Mouse (Mus musculus) midbrain, embryonic 13.5 days (tissue): ENCODE results near the gene Pomt1. TPM values are rescaled to one million over a fixed set of nuclear protein-coding genes. Genes with fewer than 3 reads are reported as not detected.
"Not testable (repeated sequence)": the region's sequence is repeated elsewhere in the genome, so short reads cannot be mapped to it uniquely, and the experiment has no call there.

Experiments
- ATAC-seq: fragments of 200-750 bp; cut with Nextera tagmentation; 2 replicates; pipeline ENCODE4 v1.8.0; 2017; ENCODE audit warnings: mild to moderate bottlenecking, moderate TSS enrichment, moderate library complexity
- H3K27ac ChIP-seq: fragments of 300-500 bp; sonication (generic); 2 replicates; pipeline ENCODE4 v1.5.1; 2015; ENCODE audit warnings: inconsistent platforms, mild to moderate bottlenecking, moderate library complexity
- H3K27me3 ChIP-seq: fragments of 300-500 bp; sonication (generic); 2 replicates; pipeline ENCODE4 v1.6.1; 2015; ENCODE audit warnings: mild to moderate bottlenecking, inconsistent platforms
- H3K36me3 ChIP-seq: fragments of 300-500 bp; sonication (generic); 2 replicates; pipeline ENCODE4 v1.6.1; 2015; ENCODE audit warnings: mild to moderate bottlenecking, inconsistent platforms
- H3K4me1 ChIP-seq: fragments of 300-500 bp; sonication (generic); replicated peaks from 2 replicates; pipeline ENCODE4 v1.6.1; 2015; ENCODE audit warnings: inconsistent platforms
- H3K4me2 ChIP-seq: fragments of 300-500 bp; sonication (generic); replicated peaks from 2 replicates; pipeline ENCODE4 v1.6.1; 2015; ENCODE audit warnings: moderate library complexity, mild to moderate bottlenecking, inconsistent platforms
- H3K4me3 ChIP-seq: fragments of 300-500 bp; sonication (generic); replicated peaks from 2 replicates; pipeline ENCODE4 v1.5.1; 2015; ENCODE audit warnings: mild to moderate bottlenecking, inconsistent platforms
- H3K9ac ChIP-seq: fragments of 300-500 bp; sonication (generic); replicated peaks from 2 replicates; pipeline ENCODE4 v1.6.1; 2015; ENCODE audit warnings: mild to moderate bottlenecking, inconsistent platforms
- H3K9me3 ChIP-seq: fragments of 300-500 bp; sonication (generic); 2 replicates; pipeline ENCODE4 v1.6.1; 2016; ENCODE audit warnings: mild to moderate bottlenecking, inconsistent platforms
- WGBS: fragments of 180-500 bp; shearing (Covaris S2); methylation state at CpG from one replicate; pipeline ENCODE4 v1.1.7; 2015; 5-methylcytosine and 5-hydroxymethylcytosine counted together
- polyA plus RNA-seq: library from polyadenylated mRNA; unstranded; fragments of >200 nt; fragmentation: Nextera tagmentation; extraction: Ambion mirVana; gene quantifications from 2 replicates; pipeline ENCODE4 v1.2.1, GENCODE M21; 2015

The Pomt1 gene
- polyA plus RNA-seq, 1 experiment from 2014 or later, result 28.2 TPM

DNA sequence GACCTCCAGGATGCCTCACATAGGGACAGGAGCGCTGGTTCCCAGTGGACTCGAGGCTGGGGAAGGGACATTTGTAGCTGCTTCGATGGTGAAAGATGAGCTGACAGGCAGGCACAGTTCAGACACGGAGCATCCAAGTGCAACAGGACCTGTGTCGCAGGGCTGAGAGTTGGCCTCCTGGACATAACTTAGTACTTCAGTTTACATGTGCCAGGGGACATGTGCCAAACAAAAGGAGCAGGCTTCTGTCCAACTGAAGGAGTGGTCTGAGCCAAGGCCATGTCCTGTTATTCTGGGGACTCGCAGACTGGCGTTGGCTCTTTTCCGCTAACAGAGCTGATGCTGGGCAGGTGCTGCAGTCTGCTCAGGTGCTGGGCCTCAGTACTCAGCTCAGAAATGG lies 58.0 kb downstream of the Pomt1 start:
- no peak overlapping the region for H3K9ac ChIP-seq
- no peak for ATAC-seq
- H3K27me3 ChIP-seq, result no peaks in the 10 kb centered on the region
- WGBS, result 86% methylated on average over 8 of the region's 8 CpGs
- no peak overlapping the region for H3K4me2 ChIP-seq
- H3K27ac ChIP-seq, result no peak overlapping the region
- no peaks in the 10 kb centered on the region for H3K9me3 ChIP-seq
- H3K36me3 ChIP-seq, result peaks cover 61% of the 10 kb centered on the region
- peaks cover 3% of the 10 kb centered on the region for H3K4me1 ChIP-seq
- H3K4me3 ChIP-seq, result no peak overlapping the region

DNA sequence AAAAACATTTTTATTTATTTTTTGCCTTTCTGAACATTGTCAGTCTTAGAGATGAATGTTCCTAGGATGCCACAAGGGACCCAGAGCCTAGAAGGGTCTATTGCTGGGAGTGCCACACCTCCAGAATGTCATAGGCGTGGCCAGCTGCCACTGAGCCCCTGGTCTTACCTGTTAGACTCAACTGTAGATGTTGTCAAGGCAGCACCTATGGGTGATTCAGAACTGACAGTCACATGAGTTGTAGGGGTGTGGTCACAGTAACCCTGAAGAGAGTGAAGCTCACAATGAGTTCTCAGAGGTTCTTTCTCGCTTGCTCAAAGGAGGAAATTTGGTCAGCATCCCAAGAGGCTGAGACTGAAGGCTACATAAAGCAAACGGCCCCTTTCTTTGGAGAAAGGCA lies 58.9 kb downstream of the Pomt1 start:
- Histone ChIP-seq H3K4me2 (no peak overlapping the region), H3K4me1 (no peaks in the 10 kb centered on the region), H3K27me3 (no peaks in the 10 kb centered on the region), H3K9me3 (no peaks in the 10 kb centered on the region), H3K4me3 (no peak overlapping the region), H3K9ac (no peak overlapping the region), H3K36me3 (peaks cover 71% of the 10 kb centered on the region), H3K27ac (no peak overlapping the region)
- ATAC-seq, result no peak
- WGBS, result 85% methylated on average over 3 of the region's 3 CpGs

DNA sequence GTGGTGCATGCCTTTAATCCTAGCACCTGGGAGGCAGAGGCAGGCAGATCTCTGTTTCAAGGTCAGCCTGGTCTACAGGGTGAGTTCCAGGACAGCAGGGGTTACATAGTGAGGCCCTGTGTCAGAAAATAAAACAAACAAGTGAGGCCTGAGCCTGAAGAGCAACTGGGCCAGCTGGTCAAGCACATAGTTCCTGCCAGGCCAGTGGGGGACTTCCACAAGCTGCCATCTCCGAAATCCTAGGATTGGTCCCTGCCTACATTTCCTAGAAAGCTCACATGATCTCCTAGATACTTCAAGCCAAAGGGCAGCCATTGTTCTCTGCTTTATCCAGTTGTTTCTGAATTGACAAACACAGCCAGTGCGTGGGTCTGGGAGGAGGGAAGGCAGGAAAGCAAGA lies 59.5 kb downstream of the Pomt1 start:
- not testable (repeated sequence) for H3K27me3 ChIP-seq, H3K9me3 ChIP-seq, H3K4me1 ChIP-seq, H3K27ac ChIP-seq, ATAC-seq, H3K4me3 ChIP-seq, H3K9ac ChIP-seq, H3K4me2 ChIP-seq
- H3K36me3 ChIP-seq, result peaks cover 76% of the 10 kb centered on the region
- WGBS, result 89% methylated on average over 2 of the region's 2 CpGs

DNA sequence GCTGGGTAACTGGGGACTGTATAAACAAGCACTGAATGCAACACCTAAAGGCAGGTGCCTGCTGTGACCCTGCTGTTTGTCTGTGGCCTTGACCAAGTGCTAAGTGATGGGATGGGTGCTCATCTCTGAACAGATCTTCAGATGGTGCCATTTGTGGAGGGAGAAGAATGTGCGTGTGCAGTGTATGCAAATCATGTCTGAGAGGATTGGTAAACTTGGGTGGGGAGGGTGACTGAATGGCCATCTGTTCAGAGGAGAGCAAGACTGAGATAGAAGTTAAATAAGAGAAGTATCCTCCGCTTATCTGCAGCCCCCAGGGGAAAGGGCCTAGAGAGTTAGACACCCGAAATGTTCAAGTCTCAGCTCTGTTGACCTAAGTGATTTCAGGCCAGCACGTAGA lies 63.1 kb downstream of the Pomt1 start:
- peaks cover 92% of the 10 kb centered on the region for H3K36me3 ChIP-seq
- no peak overlapping the region for H3K9ac ChIP-seq
- H3K27ac ChIP-seq, result no peak overlapping the region
- WGBS, result 86% methylated on average over 4 of the region's 4 CpGs
- H3K4me3 ChIP-seq, result no peak overlapping the region
- no peaks in the 10 kb centered on the region for H3K4me1 ChIP-seq
- H3K9me3 ChIP-seq, result no peaks in the 10 kb centered on the region
- no peak for ATAC-seq
- no peaks in the 10 kb centered on the region for H3K27me3 ChIP-seq
- no peak overlapping the region for H3K4me2 ChIP-seq

DNA sequence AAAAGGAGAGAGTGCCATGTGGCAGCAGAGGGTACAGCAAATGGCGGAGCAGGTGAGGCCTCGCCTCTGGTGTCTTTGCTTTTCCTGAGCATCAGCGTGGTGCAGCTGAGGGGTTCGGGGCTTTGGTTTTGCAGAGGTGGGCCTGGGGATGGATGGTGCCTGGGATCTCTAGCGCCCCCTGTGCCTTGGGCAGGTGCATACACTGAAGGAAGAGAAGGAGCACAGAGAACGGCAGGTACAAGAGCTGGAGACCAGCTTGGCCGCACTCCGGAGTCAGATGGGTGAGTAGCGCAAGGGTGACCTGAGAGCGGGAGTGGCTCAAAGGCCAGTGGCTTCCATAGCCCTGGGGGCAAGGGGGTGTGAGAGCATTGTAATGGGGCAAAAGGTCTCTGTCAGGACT lies 66.6 kb downstream of the Pomt1 start:
- no peaks in the 10 kb centered on the region for H3K27me3 ChIP-seq
- no peak overlapping the region for H3K27ac ChIP-seq
- 90% methylated on average over 10 of the region's 10 CpGs for WGBS
- no peak overlapping the region for H3K4me3 ChIP-seq
- H3K9me3 ChIP-seq, result no peaks in the 10 kb centered on the region
- ATAC-seq, result no peak
- peaks cover 95% of the 10 kb centered on the region for H3K36me3 ChIP-seq
- H3K4me1 ChIP-seq, result no peaks in the 10 kb centered on the region
- no peak overlapping the region for H3K4me2 ChIP-seq
- no peak overlapping the region for H3K9ac ChIP-seq

DNA sequence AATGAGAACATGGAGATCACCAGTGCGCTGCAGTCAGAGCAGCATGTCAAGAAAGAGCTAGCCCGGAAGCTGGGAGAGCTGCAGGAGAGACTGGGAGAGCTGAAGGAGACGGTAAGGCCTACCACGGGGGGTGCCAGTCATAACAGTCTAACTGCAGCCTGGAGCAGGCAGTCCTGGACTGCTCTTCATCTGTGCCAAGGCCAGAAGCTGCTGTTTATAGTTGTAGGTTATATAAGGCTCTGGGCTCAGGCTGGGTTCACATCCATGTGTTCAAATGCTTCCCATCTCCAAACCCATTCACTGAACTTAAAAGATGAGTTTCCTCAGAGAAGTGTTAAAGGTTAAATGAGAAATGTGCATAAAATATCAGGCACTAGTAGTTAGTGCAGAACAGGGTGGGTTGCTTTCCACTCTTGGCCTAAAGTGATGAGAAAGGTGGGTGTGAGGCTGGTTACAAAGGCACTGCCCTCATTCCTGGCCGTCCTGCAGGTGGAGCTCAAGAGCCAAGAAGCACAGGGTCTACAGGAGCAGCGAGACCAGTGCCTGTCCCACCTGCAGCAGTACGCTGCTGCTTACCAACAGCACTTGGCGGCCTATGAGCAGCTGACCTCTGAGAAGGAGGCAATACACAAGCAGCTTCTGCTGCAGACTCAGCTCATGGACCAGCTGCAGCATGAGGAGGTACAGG lies 67.9 kb downstream of the Pomt1 start:
- H3K9me3 ChIP-seq, result no peaks in the 10 kb centered on the region
- H3K27ac ChIP-seq, result no peak overlapping the region
- H3K4me2 ChIP-seq, result no peak overlapping the region
- ATAC-seq, result 0 out of 2 replicates have a peak, but pooled peaks have one; percentile 46
- no peak overlapping the region for H3K9ac ChIP-seq
- no peaks in the 10 kb centered on the region for H3K27me3 ChIP-seq
- peaks cover 92% of the 10 kb centered on the region for H3K36me3 ChIP-seq
- WGBS, result 54% methylated on average over 8 of the region's 8 CpGs
- no peaks in the 10 kb centered on the region for H3K4me1 ChIP-seq
- no peak overlapping the region for H3K4me3 ChIP-seq

Other genes starting within 250 kb of the Pomt1 start
- 0.38 and 0.44 TPM in 2 replicates for gene Fam78a, start 151.7 kb upstream of the Pomt1 start, polyA plus RNA-seq
- 16.6 and 19.1 TPM in 2 replicates for gene Plpp7, start 141.1 kb upstream of the Pomt1 start, polyA plus RNA-seq
- gene Prrc2b, start 85.5 kb upstream of the Pomt1 start, polyA plus RNA-seq, result 68.4 and 77.5 TPM in 2 replicates
- gene Uck1, start 23.6 kb downstream of the Pomt1 start, polyA plus RNA-seq, result 85.5 and 87.2 TPM in 2 replicates
- 26.0 and 26.7 TPM in 2 replicates for gene Golga2, start 50.8 kb downstream of the Pomt1 start, polyA plus RNA-seq
- gene Swi5, start 51.5 kb downstream of the Pomt1 start, polyA plus RNA-seq, result 454 and 469 TPM in 2 replicates
- 54.4 and 56.7 TPM in 2 replicates for gene Ciz1, start 115.7 kb downstream of the Pomt1 start, polyA plus RNA-seq
- 35.5 and 41.2 TPM in 2 replicates for gene Dnm1, start 116.7 kb downstream of the Pomt1 start, polyA plus RNA-seq
- 74.7 and 77.5 TPM in 2 replicates for gene 1110008P14Rik, start 145.3 kb downstream of the Pomt1 start, polyA plus RNA-seq
- gene Lcn2, start 151.7 kb downstream of the Pomt1 start, polyA plus RNA-seq, result 0.35 and 0.37 TPM in 2 replicates
- 35.5 and 37.6 TPM in 2 replicates for gene Ptges2, start 159.3 kb downstream of the Pomt1 start, polyA plus RNA-seq
- gene Naif1, start 213.9 kb downstream of the Pomt1 start, polyA plus RNA-seq, result 5.1 and 6.1 TPM in 2 replicates
- gene Slc25a25, start 214.9 kb downstream of the Pomt1 start, polyA plus RNA-seq, result 45.4 and 50.1 TPM in 2 replicates